Mouse (Mus musculus) skeletal muscle tissue, adult 2 months (tissue): ENCODE data around the gene Gm3667.
"Not testable (repeated sequence)": the region's sequence is repeated elsewhere in the genome, so short reads cannot be mapped to it uniquely, and the experiment has no call there.

Experiments used
- DNase-seq: peaks from one replicate; pipeline ENCODE4 v3.0.0-alpha.2; 2012; ENCODE audit warnings: low read depth, low spot score

Gm3667 gene

GRCm38 (mm10) chr14:6889521-6890012, at the start of gene Gm3667:
TSS of gene Gm3667 (minus strand) at chr14:6889962.
- DNase-seq, result not testable (repeated sequence)

DNA sequence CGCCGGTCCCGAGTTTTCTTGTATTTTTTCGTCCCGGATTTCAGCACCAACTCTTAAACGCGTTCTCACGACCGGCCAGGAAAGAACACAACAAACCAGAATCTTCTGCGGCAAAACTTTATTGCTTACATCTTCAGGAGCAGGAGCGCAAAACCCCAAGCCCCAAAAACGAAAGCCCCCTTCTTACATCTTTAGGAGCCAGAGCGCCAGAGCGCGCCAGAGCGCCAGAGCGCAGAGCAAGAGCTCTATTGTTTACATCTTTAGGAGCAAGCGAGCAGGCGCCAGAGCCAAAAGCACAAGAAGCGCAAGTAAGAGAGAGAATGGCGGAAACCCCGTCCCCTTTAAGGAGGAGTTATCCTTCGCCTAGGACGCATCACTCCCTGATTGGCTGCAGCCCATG, 10.1 kb upstream of the Gm3667 start:
- DNase-seq, result not testable (repeated sequence)

GRCm38 (mm10) chr14:6888811-6889210, 951 bp downstream of the Gm3667 start:
- DNase-seq, result not testable (repeated sequence)

DNA sequence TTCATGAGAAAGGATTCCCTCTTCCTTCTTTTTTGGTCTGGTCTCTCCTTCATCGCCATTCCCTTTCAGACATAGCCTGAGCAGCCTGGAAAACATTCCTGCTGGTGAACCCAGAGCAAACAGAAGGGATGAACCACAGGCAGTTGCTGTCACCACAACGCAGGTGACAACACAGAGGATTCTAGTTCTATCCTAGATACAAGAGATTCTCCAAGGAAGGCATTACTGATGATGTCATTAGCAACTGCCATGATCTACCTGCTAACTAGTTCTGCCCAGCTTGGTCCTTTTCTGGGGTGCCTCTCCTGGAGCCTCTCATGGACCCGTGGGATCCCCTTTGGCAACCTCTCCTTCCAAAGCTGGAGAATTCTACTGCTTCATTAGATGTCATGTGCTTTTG, 49.6 kb downstream of the Gm3667 start, which contains the start of gene Gm3642:
Gene Gm3642 (minus strand): TSS at position 101 of the 400 bp plus-strand sequence.
- DNase-seq, result not testable (repeated sequence)

GRCm38 (mm10) chr14:6823297-6823696, 66.5 kb downstream of the Gm3667 start:
- not testable (repeated sequence) for DNase-seq
